Mouse (Mus musculus): Measurements from ENCODE around the gene Fbxw4.

Fbxw4 gene

DNA sequence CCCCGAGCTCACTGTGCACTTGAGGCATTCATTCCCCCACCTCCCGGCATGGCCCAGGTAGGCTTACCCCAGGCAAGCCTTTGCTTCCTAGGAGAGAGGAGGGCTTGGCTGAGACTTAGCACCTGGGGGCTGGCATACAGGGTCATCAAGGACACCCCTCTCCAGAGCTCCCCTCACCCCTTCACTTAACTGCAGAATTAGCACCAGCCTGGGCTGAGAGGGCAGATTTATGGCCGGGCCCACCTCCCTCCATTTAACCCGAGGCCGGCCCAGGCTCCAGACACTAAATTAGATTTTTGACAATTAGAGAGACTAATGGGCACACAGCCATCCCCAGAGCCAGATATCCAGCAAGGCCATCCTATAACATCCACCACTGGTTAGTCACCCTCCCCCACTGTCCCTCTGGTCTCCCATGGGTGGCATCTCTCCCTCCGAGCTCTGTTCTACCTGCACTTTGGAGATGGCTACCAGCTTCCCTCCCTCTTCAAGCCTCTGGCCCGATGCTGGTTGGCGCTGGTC lies 124.8 kb downstream of the Fbxw4 start:
- DNase-seq = no peak

DNA sequence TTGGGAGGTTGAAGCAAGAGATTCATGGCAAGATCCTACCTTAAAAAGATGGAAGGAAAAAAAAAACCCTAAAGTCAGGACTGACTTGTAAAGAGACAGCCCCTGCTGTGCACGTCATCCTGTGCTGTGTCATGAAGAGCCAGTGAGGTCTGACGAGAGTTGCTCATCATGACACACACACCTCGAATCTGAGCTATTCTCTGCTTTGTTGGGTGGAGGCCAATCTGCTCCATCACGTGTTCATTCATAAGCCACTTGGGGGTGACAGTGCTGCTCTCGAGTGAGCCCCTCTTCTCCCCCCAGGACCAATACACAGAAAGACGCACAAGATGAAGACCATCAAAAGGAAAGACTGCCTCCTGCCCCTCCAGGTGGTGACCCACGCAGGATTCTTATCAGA lies 126.5 kb downstream of the Fbxw4 start:
- DNase-seq = no peak

DNA sequence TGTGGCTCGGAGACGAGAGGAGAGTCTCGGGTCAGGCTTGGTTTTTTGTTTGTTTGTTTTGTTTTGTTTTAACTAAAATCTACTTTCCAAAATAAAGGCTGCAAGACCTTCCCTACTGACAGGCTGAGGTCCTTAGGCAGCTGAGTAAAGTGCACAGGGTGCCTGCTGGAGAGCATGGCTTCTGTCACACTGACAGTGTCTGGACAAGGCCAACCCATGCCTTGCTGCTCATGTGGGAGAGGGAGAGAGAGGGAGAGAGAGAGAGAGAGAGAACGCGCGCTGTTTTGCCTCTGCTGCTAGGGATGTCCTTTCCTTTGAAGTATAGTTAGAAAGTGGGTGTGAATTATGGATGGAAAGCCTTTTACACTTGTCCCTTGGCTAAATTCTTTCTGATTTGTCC lies 128.6 kb downstream of the Fbxw4 start:
- DNase-seq = no peak

DNA sequence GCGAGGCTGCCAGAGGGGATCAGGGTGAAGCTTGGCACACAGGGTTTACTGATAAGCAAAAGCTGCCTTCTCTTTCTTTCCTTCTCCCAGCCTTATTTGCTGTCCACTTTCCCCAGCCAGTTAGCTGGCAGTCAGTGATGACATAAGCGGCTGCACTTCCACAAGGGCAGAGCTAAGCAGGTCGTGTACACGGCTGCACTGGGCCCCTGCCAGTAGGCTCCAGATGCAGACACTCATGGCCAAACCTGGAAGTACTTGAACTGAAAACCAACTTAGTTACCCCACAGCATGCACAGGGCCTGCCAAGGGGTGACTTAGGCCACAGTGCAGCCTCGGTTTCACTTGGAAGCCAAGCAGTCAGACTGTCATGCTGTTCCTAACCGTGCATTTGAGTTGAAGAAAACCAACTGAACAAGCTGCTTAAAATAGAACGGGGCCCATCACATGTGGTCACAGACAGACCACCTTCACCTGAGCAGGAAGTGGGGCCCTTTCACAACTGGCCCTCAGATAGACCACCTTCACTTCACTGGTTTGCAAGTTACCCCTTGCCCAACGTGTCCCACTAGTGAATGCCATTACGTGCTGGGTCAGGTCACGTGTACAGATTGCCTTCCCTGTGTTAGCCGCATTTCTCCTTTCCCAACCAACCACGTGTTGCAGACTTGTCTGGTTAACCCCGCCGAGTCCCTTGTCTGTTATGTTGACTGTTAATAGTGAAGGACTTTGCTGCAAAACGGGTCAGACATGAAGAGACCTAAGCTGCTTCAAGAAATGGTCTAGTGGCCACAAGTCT lies 129.7 kb downstream of the Fbxw4 start:
- peak; percentile 48 for DNase-seq

DNA sequence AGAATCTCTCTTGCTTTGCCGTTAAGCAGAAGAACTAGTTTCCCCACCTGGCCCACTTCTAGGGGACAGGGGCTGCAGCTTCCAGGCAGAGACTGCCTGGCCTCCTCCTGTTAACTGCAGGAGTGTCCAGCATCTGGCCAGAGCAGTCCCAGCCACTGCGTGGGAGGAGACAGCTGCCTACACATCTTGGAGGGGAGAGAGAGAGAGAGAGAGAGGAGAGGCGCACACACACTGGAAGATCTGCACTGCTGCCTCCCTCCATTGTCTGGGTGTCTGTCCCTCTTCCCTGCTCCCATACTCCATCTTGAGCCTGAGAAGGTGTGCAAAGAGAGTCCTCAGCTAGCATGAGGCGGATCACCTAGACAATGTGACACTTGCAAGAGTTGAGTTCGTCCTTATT lies 130.8 kb downstream of the Fbxw4 start:
- peak; percentile 25 for DNase-seq

Measured in thymus, postnatal 4 days (tissue).